Mouse (Mus musculus) Patski (cell line): ENCODE data around the gene Olfr603. TPM values are rescaled to one million over a fixed set of nuclear protein-coding genes. Genes with fewer than 3 reads are reported as not detected.
"Not testable (repeated sequence)": the region's sequence is repeated elsewhere in the genome, so short reads cannot be mapped to it uniquely, and the experiment has no call there.

Source experiments
- ATAC-seq: fragments of 100-300 bp; one replicate; pipeline ENCODE4 v1.8.0; 2021
- CTCF ChIA-PET: fragments of 350-600 bp; sonication (Branson Sonifier 250); formaldehyde crosslinking; loops from one replicate; lab custom pipeline; 2022; ENCODE audit warnings: inconsistent platforms; lab: Charles Lee
- POLR2A ChIA-PET: fragments of 350-600 bp; sonication (Branson Sonifier 250); formaldehyde crosslinking; loops from one replicate; lab custom pipeline; 2022; ENCODE audit warnings: antibody characterized with exemption, inconsistent platforms; lab: Charles Lee
- DNase-seq: peaks from one replicate; pipeline ENCODE4 v3.0.0-alpha.2; 2011; ENCODE audit warnings: low read depth, low spot score
- H3K27me3 ChIP-seq: fragments of 371-371 bp; one replicate; pipeline ENCODE4 v1.5.1; 2021
- CTCF ChIP-seq: fragments of 100-300 bp; IDR thresholded peaks from one replicate; pipeline ENCODE4 v1.5.1; 2021
- in situ Hi-C: fragments of 300-500 bp; cut with MboI; formaldehyde crosslinking; loops from 3 replicates; pipeline ENCODE4 v1.11.1; 2018; ENCODE audit warnings: low pct_unique_long_range_greater_than_20kb, mixed read lengths
- polyA plus RNA-seq: library from polyadenylated mRNA; unstranded; gene quantifications from one replicate; pipeline ENCODE4 v1.2.3, GENCODE M21; 2021

Olfr603 gene
- not detected for polyA plus RNA-seq

GRCm38 (mm10) chr7:103386077-103386476 is at the start of gene Olfr603:
TSS of gene Olfr603 (minus strand) at chr7:103386177.
- CTCF ChIA-PET = no interaction called here
- TF ChIP-seq CTCF = no peak
- no peak for DNase-seq
- POLR2A ChIA-PET = no interaction called here
- no peak for ATAC-seq
- H3K27me3 ChIP-seq = no peaks in the 10 kb centered on the region
- in situ Hi-C loops = no loop called here

GRCm38 (mm10) chr7:103414772-103415171 is 28.8 kb upstream of the Olfr603 start, which contains the start of gene Usp17lc:
TSS of gene Usp17lc (plus strand) at chr7:103415072.
- H3K27me3 ChIP-seq, in situ Hi-C loops, CTCF ChIA-PET, ATAC-seq, POLR2A ChIA-PET, DNase-seq: not testable (repeated sequence)

GRCm38 (mm10) chr7:103406521-103407055 is 20.6 kb upstream of the Olfr603 start:
- in situ Hi-C loops, CTCF ChIA-PET, ATAC-seq, DNase-seq, POLR2A ChIA-PET, H3K27me3 ChIP-seq: not testable (repeated sequence)

GRCm38 (mm10) chr7:103398981-103399380 is 13.0 kb upstream of the Olfr603 start:
- DNase-seq (no peak), ATAC-seq (no peak)
- H3K27me3 ChIP-seq = no peaks in the 10 kb centered on the region
- TF ChIP-seq CTCF = no peak
- in situ Hi-C loops = no loop called here
- ChIA-PET CTCF (no interaction called here), POLR2A (no interaction called here)

GRCm38 (mm10) chr7:103397758-103398157 is 11.8 kb upstream of the Olfr603 start:
- no peak for TF ChIP-seq CTCF
- POLR2A ChIA-PET = no interaction called here
- no peaks in the 10 kb centered on the region for H3K27me3 ChIP-seq
- ATAC-seq (no peak), DNase-seq (no peak)
- in situ Hi-C loops = no loop called here
- CTCF ChIA-PET = no interaction called here

- POLR2A ChIA-PET = no interaction called here
- no peaks in the 10 kb centered on the region for H3K27me3 ChIP-seq
- CTCF ChIA-PET = no interaction called here
- no peak for ATAC-seq
- in situ Hi-C loops = no loop called here
- no peak for DNase-seq
- TF ChIP-seq CTCF = no peak
Measured at GRCm38 (mm10) chr7:103362555-103362954, 23.4 kb downstream of the Olfr603 start, which contains the start of gene Olfr601. TSS of gene Olfr601 (minus strand) at chr7:103362655.

GRCm38 (mm10) chr7:103349569-103349968 is 36.4 kb downstream of the Olfr603 start, which contains the start of gene Olfr600:
TSS of gene Olfr600 (minus strand) at chr7:103349669.
- H3K27me3 ChIP-seq = no peaks in the 10 kb centered on the region
- DNase-seq = no peak
- TF ChIP-seq CTCF = no peak
- ChIA-PET POLR2A (no interaction called here), CTCF (no interaction called here)
- in situ Hi-C loops = no loop called here
- no peak for ATAC-seq

- no peak for TF ChIP-seq CTCF
- ATAC-seq = no peak
- no peaks in the 10 kb centered on the region for H3K27me3 ChIP-seq
- no peak for DNase-seq
- CTCF ChIA-PET = no interaction called here
- in situ Hi-C loops = no loop called here
- POLR2A ChIA-PET = no interaction called here
Measured at GRCm38 (mm10) chr7:103335617-103336016, 50.4 kb downstream of the Olfr603 start, which contains the start of gene Olfr599. TSS of gene Olfr599 (plus strand) at chr7:103335917.

Other genes starting within 250 kb of the Olfr603 start
- gene Olfr588-ps1, start 245.3 kb downstream of the Olfr603 start, polyA plus RNA-seq = not detected
- not detected for gene Olfr589, start 229.8 kb downstream of the Olfr603 start, polyA plus RNA-seq
- gene Olfr591, start 207.8 kb downstream of the Olfr603 start, polyA plus RNA-seq = not detected
- gene Olfr592, start 201.4 kb downstream of the Olfr603 start, polyA plus RNA-seq = not detected
- gene Olfr593, start 174.3 kb downstream of the Olfr603 start, polyA plus RNA-seq = not detected
- gene Olfr594, start 169.2 kb downstream of the Olfr603 start, polyA plus RNA-seq = not detected
- gene Usp17ld, start 133.7 kb downstream of the Olfr603 start, polyA plus RNA-seq = not detected
- not detected for gene Olfr596, start 80.5 kb downstream of the Olfr603 start, polyA plus RNA-seq
- not detected for gene Olfr597, start 69.9 kb downstream of the Olfr603 start, polyA plus RNA-seq
- not detected for gene Olfr598, start 62.6 kb downstream of the Olfr603 start, polyA plus RNA-seq
- not detected for gene Olfr599, start 50.3 kb downstream of the Olfr603 start, polyA plus RNA-seq
- gene Olfr600, start 36.5 kb downstream of the Olfr603 start, polyA plus RNA-seq = not detected
- gene Olfr601, start 23.5 kb downstream of the Olfr603 start, polyA plus RNA-seq = not detected
- not detected for gene Usp17lc, start 28.9 kb upstream of the Olfr603 start, polyA plus RNA-seq
- not detected for gene Olfr605, start 59.3 kb upstream of the Olfr603 start, polyA plus RNA-seq
- gene Olfr606, start 62.9 kb upstream of the Olfr603 start, polyA plus RNA-seq = not detected
- gene Olfr607, start 78.0 kb upstream of the Olfr603 start, polyA plus RNA-seq = not detected
- not detected for gene Olfr608, start 83.7 kb upstream of the Olfr603 start, polyA plus RNA-seq
- not detected for gene Olfr609, start 111.9 kb upstream of the Olfr603 start, polyA plus RNA-seq
- not detected for gene Olfr610, start 125.9 kb upstream of the Olfr603 start, polyA plus RNA-seq
- gene Olfr611, start 134.7 kb upstream of the Olfr603 start, polyA plus RNA-seq = not detected
- gene Olfr612, start 156.5 kb upstream of the Olfr603 start, polyA plus RNA-seq = not detected
- gene Olfr613, start 161.9 kb upstream of the Olfr603 start, polyA plus RNA-seq = 0.42 TPM
- gene Olfr615, start 169.9 kb upstream of the Olfr603 start, polyA plus RNA-seq = not detected
- not detected for gene Olfr616, start 183.0 kb upstream of the Olfr603 start, polyA plus RNA-seq
- gene Olfr617, start 186.9 kb upstream of the Olfr603 start, polyA plus RNA-seq = not detected
- not detected for gene Olfr618, start 203.9 kb upstream of the Olfr603 start, polyA plus RNA-seq
- not detected for gene Olfr619, start 214.4 kb upstream of the Olfr603 start, polyA plus RNA-seq
- gene Olfr620, start 226.4 kb upstream of the Olfr603 start, polyA plus RNA-seq = not detected